Mouse (Mus musculus) limb, embryonic 11.5 days (tissue): ENCODE measurements at regions not wholly inside any gene's neighbourhood (a gene's known extent, or its start where the extent isn't known, plus 50 kb on each side); places are given as distances from the start of the nearest gene placed in this dataset.

Experiments used
- ATAC-seq: fragments of 200-750 bp; cut with Nextera tagmentation; 2 replicates; pipeline ENCODE4 v1.8.0; 2017; ENCODE audit warnings: low read depth; ENCODE audit not compliant: insufficient number of reproducible peaks, low FRiP score, low TSS enrichment
- DNase-seq: peaks from one replicate; pipeline ENCODE4 v3.0.0-alpha.2; 2015; ENCODE audit warnings: low spot score
- H3K27ac ChIP-seq: fragments of 300-500 bp; sonication (generic); replicated peaks from 2 replicates; pipeline ENCODE4 v1.5.1; 2014; ENCODE audit warnings: low read depth, mild to moderate bottlenecking, low read length
- H3K27me3 ChIP-seq: fragments of 300-500 bp; sonication (generic); 2 replicates; pipeline ENCODE4 v1.6.1; 2014; ENCODE audit warnings: mild to moderate bottlenecking, low read length, mixed read lengths; ENCODE audit not compliant: control insufficient read depth, insufficient read depth
- H3K36me3 ChIP-seq: fragments of 300-500 bp; sonication (generic); 2 replicates; pipeline ENCODE4 v1.6.1; 2014; ENCODE audit warnings: mild to moderate bottlenecking, low read length, moderate library complexity, mixed read lengths; ENCODE audit not compliant: control insufficient read depth, insufficient read depth
- H3K4me1 ChIP-seq: fragments of 300-500 bp; sonication (generic); 2 replicates; pipeline ENCODE4 v1.6.1; 2014; ENCODE audit warnings: low read length, mixed read lengths; ENCODE audit not compliant: control insufficient read depth, insufficient read depth
- H3K4me2 ChIP-seq: fragments of 300-500 bp; sonication (generic); 2 replicates; pipeline ENCODE4 v1.6.1; 2014; ENCODE audit warnings: low read depth, mild to moderate bottlenecking, moderate library complexity; ENCODE audit not compliant: severe bottlenecking
- H3K4me3 ChIP-seq: fragments of 300-500 bp; sonication (generic); 2 replicates; pipeline ENCODE4 v1.5.1; 2014; ENCODE audit warnings: low read depth, low read length
- H3K9ac ChIP-seq: fragments of 300-500 bp; sonication (generic); 2 replicates; pipeline ENCODE4 v1.6.1; 2014; ENCODE audit warnings: mild to moderate bottlenecking, low read length
- H3K9me3 ChIP-seq: fragments of 300-500 bp; sonication (generic); 2 replicates; pipeline ENCODE4 v1.6.1; 2016; ENCODE audit warnings: low read length; ENCODE audit not compliant: control insufficient read depth
- WGBS: fragments of 180-500 bp; shearing (Covaris S2); extraction: QIAGEN DNeasy Blood & Tissue Kit; methylation state at CpG from one replicate; pipeline ENCODE4 v1.1.7; 2014; 5-methylcytosine and 5-hydroxymethylcytosine counted together

GRCm38 (mm10) chr9:43920053-43920754 lies 123.0 kb upstream of the Thy1 start:
- no peaks in the 10 kb centered on the region for H3K9me3 ChIP-seq
- no peaks in the 10 kb centered on the region for H3K4me1 ChIP-seq
- ATAC-seq (no peak), DNase-seq (peak; percentile 88)
- no peak overlapping the region for H3K4me2 ChIP-seq
- no peak overlapping the region for H3K27ac ChIP-seq
- no peak overlapping the region for H3K9ac ChIP-seq
- H3K36me3 ChIP-seq: no peaks in the 10 kb centered on the region
- WGBS: 17% methylated on average over 24 of the region's 24 CpGs
- H3K4me3 ChIP-seq: no peak overlapping the region
- H3K27me3 ChIP-seq: 0 out of 2 replicates have a peak, but pooled peaks cover 4% of the 10 kb centered on the region

GRCm38 (mm10) chr9:43922231-43922630 lies 121.0 kb upstream of the Thy1 start:
- H3K4me2 ChIP-seq: no peak overlapping the region
- 0 out of 2 replicates have a peak, but pooled peaks cover 4% of the 10 kb centered on the region for H3K27me3 ChIP-seq
- no peaks in the 10 kb centered on the region for H3K4me1 ChIP-seq
- 61% methylated on average over 6 of the region's 6 CpGs for WGBS
- no peaks in the 10 kb centered on the region for H3K9me3 ChIP-seq
- ATAC-seq: no peak
- no peaks in the 10 kb centered on the region for H3K36me3 ChIP-seq
- no peak overlapping the region for H3K4me3 ChIP-seq
- DNase-seq: no peak
- no peak overlapping the region for H3K9ac ChIP-seq
- H3K27ac ChIP-seq: no peak overlapping the region

DNA sequence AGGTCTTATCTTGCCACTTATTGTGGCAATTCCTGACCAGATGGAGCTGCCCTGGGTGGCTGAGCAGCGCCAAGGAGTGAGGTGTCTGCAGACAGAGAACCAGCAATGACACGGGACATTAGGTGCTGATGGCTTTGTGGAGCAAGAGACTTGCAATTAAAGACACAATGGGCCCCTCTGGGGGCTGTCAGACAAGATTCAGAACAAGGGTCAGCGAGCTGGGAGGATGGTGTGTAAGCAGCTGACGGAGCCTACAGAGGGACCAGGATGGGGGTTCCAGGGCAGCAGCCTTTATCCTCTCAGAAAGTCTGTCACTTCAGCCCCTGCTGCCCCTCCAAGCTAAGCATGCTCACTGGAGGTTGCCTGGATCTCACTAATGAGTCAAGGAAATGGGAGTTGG lies 120.1 kb upstream of the Thy1 start:
- H3K9me3 ChIP-seq: no peaks in the 10 kb centered on the region
- ATAC-seq (no peak), DNase-seq (no peak)
- H3K4me3 ChIP-seq: no peak overlapping the region
- WGBS: 38% methylated on average over 4 of the region's 4 CpGs
- H3K27ac ChIP-seq: no peak overlapping the region
- 0 out of 2 replicates have a peak, but pooled peaks cover 4% of the 10 kb centered on the region for H3K27me3 ChIP-seq
- H3K9ac ChIP-seq: no peak overlapping the region
- H3K4me2 ChIP-seq: no peak overlapping the region
- no peaks in the 10 kb centered on the region for H3K4me1 ChIP-seq
- no peaks in the 10 kb centered on the region for H3K36me3 ChIP-seq

GRCm38 (mm10) chr9:43924795-43925194 lies 118.4 kb upstream of the Thy1 start:
- H3K9me3 ChIP-seq: no peaks in the 10 kb centered on the region
- 0 out of 2 replicates have a peak, but pooled peaks cover 4% of the 10 kb centered on the region for H3K27me3 ChIP-seq
- no peak overlapping the region for H3K9ac ChIP-seq
- ATAC-seq (no peak), DNase-seq (peak; percentile 60)
- no peak overlapping the region for H3K4me3 ChIP-seq
- no peaks in the 10 kb centered on the region for H3K36me3 ChIP-seq
- 34% methylated on average over 15 of the region's 15 CpGs for WGBS
- H3K27ac ChIP-seq: no peak overlapping the region
- H3K4me2 ChIP-seq: no peak overlapping the region
- no peaks in the 10 kb centered on the region for H3K4me1 ChIP-seq

DNA sequence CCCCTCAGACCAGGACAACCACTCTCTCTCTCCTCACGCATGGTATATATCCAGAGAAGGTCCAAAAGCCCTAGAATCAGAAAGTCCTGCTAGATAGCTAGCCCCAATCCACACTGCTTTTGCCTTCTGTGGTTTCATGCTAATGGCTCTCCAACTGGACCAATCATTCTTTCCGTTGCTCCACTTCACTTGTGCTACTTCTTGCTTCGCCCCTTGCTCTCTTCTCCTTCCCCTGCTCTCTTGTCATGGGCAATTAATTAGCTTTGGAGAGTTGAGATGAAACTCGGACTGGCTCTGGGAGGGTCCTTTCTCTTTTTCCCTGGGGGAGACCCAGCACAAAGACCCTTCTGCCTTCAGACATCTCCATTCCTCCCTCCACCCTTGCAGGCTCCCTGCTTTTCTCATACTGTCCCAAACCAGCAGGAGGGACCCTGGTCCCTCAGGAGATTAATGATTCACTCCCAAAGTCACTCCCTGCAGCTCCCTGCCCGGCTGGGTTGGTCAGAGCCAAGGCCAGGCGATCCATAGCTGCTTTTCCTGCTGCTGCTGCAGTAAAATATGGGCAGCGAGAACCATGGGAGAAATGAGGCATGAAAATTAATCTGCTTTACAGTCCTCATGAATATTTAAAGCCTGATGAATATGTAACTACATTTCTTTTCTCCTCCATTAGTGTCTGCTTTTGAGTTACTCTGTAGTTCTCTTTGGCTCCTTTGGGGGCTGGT lies 113.7 kb upstream of the Thy1 start:
- Histone ChIP-seq H3K4me2 (no peak overlapping the region), H3K36me3 (no peaks in the 10 kb centered on the region), H3K9ac (no peak overlapping the region), H3K27me3 (no peaks in the 10 kb centered on the region), H3K27ac (no peak overlapping the region), H3K4me3 (no peak overlapping the region), H3K9me3 (no peaks in the 10 kb centered on the region), H3K4me1 (no peaks in the 10 kb centered on the region)
- no peak for DNase-seq
- ATAC-seq: no peak
- WGBS: 36% methylated on average over 7 of the region's 7 CpGs

DNA sequence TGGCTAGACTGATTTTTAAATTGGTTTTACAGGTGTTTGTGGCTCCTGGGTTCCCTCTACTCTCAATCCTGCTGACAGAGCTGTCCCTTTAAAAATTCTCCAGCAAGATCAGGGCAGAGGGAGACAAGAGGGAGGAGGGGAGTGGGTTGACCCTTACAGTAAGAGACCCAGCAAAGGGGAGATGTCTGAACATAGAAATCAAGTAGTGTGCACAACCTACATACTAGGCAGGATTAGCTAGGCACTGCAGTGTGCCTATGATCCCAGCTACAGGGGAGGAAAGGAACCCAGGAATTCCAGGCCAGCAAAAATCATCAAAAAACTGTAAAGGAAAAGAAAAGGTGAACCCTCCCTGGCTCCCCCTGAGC lies 113.2 kb upstream of the Thy1 start:
- Histone ChIP-seq H3K9ac (no peak overlapping the region), H3K36me3 (no peaks in the 10 kb centered on the region), H3K27me3 (no peaks in the 10 kb centered on the region), H3K4me3 (no peak overlapping the region), H3K9me3 (no peaks in the 10 kb centered on the region), H3K27ac (no peak overlapping the region), H3K4me1 (no peaks in the 10 kb centered on the region), H3K4me2 (no peak overlapping the region)
- no peak for ATAC-seq
- DNase-seq: no peak

DNA sequence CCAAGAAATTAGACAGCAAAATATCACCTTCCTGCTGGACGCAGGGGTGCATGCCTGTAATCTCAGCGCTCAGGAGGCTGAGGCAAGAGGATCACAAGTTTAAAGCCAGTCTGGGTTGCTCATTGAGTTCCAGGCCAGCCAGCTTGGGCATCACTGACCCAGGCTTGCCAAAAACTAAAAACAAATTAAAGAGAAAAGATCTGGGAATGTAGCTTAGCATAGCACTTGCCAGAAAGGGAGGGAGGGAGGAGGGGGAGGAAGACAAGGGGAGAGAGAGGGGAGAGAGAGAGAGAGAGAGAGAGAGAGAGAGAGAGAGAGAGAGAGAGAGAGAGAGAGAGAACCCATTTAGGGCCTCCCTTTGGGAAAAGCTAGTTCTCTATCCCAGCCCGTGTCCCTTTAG lies 112.7 kb upstream of the Thy1 start:
- no peak for ATAC-seq
- Histone ChIP-seq H3K9ac (no peak overlapping the region), H3K4me1 (no peaks in the 10 kb centered on the region), H3K27ac (no peak overlapping the region), H3K4me2 (no peak overlapping the region), H3K27me3 (no peaks in the 10 kb centered on the region), H3K4me3 (no peak overlapping the region), H3K9me3 (no peaks in the 10 kb centered on the region), H3K36me3 (no peaks in the 10 kb centered on the region)
- WGBS: 78% methylated on average over 3 of the region's 3 CpGs
- DNase-seq: no peak

DNA sequence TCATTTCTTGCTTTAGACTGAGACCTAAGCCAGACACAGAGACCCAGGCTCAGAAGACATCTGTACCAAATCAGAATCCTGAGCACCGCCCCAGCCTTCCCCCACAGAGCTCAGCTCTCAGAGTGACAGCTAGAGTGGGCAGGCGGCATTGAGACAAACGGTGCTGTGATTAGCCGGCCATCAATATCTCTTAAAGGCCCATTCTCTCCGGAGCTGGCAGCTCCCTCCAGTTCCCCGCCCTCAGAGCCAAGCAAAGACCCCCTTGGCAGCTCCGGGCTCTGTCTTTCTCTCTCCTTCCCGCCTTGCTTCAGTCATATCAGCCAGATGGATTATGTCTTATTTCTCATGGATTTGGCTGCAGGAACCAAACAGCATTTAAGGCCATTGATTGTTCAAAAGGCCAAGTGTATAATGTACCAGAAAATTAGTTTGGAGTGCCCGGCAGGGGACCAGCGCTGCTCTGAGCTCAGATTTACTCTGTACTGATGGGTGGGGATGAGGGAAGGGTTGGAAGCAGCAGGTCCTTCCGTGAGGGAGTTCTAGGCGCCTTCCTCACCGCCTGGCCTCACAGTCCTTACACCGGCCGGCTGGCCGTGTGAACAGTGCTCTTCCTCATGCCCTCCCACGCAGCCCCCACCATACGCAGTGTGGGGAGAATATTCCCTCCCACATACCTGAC lies 109.0 kb upstream of the Thy1 start:
- DNase-seq: no peak
- no peak for ATAC-seq
- Histone ChIP-seq H3K4me3 (no peak overlapping the region), H3K9ac (no peak overlapping the region), H3K4me2 (no peak overlapping the region), H3K9me3 (no peaks in the 10 kb centered on the region), H3K27ac (no peak overlapping the region), H3K4me1 (no peaks in the 10 kb centered on the region), H3K36me3 (no peaks in the 10 kb centered on the region), H3K27me3 (no peaks in the 10 kb centered on the region)
- 22% methylated on average over 18 of the region's 18 CpGs for WGBS
